Mouse (Mus musculus) frontal cortex, adult 2 months (tissue): ENCODE measurements around the gene Me3. TPM values are rescaled to one million over a fixed set of nuclear protein-coding genes. Genes with fewer than 3 reads are reported as not detected.

Source experiments
- DNase-seq, 2 experiments: peaks; one replicate each; pipeline ENCODE4 v3.0.0; 2022; ENCODE audit warnings: low spot score in 1 of 2; ENCODE audit errors: extremely low spot score in 1 of 2
- polyA plus RNA-seq: library from polyadenylated mRNA; depleted of rRNA; stranded (reverse); fragments of >200 nt; gene quantifications from 2 replicates; pipeline ENCODE4 v1.2.3, GENCODE M21; 2012

The Me3 gene
- polyA plus RNA-seq, 1 experiment, result 110 TPM

DNA sequence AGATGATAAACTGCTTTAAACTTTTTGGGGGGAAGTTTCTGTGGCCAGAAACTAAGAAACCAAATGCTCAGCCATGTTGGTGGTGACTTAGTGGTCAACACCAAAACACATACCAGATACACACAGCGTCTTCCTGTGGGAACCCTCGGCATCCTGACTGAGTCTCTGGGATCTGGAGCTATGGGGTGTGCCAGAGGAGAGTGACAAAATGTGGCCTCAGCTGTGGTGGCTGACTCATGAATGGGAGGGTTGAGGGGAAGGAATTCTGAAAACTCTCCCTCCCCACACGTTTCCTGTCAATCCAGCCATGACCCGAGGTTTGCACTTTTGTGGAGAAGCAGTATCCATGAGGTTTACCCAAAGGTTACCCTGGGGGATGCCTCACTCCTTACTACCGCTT is 32.0 kb downstream of the Me3 start:
- no peak for DNase-seq

DNA sequence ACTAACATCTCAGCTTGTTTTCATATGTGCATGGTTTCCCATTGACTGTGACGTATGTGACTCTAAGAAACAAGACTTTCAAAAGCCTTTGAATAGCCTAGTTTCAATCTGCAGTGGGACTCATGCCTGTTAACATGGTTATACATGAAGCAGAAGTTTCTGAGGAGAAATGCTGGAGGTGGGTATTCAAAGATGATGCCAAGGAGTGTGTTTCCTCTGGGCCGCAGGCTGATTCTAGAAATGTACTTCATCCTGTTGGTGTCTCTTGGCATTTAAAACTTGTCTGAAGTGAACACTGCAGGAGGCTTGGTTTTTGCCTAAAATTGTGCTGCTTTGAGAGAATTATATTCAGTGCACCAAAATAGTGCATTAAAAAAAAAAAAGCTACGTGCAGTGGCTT is 34.2 kb downstream of the Me3 start:
- DNase-seq, result peak; percentile 26 to 58

DNA sequence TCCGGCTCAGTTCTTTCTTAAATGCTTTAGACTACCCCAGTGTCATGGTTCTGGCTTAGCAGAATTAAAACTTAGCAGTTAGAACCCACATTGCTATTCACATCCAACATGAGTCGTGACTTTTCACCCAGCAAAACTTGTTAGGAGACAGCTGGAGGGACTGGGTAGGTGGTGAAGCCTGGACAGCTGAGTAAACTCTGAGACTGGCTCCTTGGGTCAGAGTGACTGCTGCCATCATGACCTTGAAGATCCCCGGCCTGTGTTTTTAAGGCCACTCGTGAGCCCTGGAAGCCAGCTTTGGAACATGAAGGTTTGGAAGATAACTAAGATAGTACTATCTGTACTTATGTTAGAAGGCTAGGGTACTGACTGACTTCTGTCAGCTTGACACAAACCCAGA is 35.4 kb downstream of the Me3 start:
- DNase-seq, result no peak

DNA sequence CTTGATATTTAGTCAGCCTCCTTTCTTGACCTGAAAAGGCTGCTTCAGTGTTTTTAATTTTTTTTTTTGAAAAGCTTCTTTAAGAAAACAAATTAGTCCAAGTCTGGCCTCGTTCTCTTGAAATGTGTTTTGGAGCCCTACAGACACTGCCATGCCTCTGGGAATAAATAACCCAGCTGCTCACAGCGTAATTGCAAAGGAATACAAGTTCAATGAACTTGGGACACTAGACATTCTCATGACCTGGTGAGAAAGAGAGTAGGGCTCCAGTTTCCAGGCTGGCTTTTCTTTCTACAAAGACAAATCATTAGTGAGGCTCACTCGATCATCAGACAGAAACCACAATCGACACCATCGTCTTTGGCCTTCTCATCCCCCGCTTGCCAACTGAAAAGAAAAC is 37.3 kb downstream of the Me3 start:
- no peak for DNase-seq

DNA sequence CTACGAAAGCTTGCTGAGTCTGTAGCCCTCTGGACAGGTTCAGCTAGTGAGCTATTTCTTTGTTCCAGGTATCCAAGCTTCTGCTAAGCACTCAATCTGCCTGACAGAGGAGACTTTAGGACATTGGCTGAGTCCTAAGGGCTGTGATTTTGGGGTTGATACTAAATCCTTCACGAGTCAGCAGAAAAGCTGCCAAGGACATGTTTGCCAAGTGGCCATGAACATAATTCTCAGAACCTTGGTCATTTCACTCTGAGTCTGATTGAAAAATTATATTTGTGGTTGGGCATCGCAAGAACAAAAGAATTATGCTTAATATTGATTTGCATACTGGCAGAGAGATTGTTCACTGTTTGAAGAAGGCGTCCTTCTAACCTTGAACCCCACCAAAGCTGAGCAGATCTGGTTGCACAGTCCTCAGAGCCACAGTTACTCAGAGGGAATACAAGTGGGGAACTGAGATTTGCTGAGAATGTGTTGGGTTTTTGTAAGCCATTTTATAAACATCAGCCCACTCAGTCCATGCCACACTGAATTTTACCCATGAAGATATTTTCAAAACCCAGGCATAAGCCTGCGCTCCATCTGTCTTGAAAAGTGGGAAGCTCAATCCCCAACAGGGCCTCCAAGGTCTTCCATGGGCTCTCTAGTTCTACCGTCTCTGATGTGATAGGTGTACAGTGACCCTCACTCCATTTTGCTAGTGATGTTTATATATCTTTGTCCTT is 39.1 kb downstream of the Me3 start:
- DNase-seq, result peak in 1 of 2 experiments; percentile 61

DNA sequence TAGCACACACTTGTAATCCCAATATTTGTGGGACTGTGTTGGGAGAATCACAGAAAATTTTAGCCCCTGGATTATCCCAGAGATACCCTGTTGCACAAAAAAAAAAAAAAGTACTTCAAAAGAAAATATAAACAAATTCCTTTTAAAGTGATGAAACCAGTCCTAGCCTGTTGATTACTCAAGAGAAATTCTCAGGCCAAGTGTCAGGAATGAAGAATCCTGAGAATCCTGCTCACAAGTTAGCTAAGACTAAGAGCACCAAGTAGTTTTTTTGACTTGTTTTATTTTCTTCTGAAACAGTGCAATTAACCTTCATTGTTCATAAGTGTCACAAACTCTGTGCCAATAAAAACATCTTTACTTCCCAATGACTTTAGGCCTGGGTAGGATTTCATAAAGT is 44.0 kb downstream of the Me3 start:
- no peak for DNase-seq

DNA sequence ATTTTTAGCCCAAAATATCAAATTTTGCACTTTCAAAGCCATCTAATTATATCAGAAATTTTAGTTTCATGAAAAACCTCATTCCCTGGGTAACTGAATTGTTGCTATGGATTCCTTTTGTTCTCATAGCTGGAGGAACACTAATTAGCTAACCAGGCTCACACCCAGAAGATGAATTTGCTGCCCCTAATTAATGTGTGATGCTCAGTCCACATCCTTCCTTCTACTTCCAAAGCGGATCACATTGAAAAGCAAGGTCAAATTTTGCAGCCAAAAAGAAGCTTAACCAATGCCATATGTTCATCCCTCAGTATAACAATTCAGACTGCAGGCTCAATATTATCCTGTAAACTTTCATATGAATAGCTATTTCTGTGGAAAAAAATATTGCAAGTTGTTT is 45.7 kb downstream of the Me3 start:
- no peak for DNase-seq

DNA sequence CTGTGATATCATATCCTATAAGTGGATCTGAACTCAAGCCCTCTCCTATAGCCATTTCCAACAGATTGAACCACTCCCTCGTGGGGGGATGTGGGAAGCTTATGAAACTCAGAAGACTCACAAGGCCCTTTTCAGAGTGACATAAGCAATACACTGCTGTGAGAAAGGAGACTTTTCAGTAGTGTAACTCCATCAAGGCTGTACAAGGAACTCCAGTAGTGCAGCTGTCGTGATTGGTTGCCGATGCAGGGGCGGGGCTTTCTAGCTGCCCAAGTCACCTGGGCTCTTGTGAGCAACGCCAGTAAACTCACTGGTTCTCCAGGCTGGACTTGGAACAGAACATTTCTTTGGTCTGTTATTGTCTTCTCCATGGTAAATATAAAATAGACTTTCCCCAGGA is 46.5 kb downstream of the Me3 start:
- DNase-seq, result no peak

DNA sequence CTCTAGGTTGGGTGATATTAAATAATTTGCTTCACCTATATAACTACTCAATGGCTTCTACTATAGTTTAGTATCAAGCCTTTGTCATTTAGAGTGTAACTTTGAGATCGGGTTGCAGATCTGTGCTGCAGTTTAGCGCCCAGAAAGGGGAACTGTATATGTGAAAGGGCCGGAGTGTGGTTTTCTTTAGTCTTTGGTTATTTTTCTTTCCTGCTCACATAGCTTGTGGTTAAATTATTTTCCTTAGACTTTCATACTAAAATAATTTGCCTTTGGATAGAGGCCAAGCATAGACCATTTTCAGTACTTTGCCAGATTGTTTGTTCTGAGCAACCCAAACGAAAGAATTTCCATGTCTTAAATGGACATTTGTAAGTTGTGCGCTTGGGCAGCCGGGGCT is 46.9 kb downstream of the Me3 start:
- no peak for DNase-seq

DNA sequence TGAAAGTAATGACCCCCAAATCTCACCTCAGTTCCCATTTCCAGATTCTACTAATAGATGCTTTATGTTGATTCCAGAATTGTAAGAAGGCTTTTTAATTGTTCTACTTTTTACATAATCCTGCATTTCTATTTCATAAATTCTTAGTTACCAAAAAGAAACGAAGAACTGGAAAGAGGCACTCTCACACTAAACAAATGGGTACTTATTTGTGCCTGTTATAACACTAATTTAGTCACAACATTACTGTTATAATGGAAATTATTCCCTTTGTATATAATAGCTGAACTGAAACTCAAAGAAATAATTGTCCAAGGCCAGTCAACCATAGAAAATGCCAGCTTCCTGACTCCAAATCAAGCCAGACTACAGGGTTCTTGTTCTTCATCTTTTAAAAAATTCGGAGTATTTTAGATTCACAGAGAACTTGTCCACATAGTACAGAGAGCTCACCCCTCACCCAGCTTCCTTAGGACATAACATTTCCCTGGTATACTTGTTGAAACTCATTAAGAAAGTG is 47.5 kb downstream of the Me3 start:
- no peak for DNase-seq

DNA sequence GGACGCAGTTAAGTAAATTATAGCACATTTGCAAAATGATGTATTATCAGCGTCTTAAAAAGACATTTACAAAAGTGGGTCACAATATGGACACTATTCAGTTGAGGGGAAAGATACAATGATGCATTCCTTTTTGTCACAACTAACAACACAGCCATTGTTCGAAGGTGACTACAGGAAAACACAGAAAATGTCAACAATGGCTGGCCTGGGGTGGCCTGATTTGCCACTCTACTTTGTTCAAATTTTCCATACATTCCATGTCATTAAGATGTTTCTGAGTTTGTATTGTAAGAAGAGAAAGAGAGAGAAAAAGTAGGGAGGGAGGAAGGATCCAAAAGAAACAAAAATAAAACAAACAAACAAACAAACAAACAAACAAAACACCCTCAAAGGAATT is 48.7 kb downstream of the Me3 start:
- no peak for DNase-seq

DNA sequence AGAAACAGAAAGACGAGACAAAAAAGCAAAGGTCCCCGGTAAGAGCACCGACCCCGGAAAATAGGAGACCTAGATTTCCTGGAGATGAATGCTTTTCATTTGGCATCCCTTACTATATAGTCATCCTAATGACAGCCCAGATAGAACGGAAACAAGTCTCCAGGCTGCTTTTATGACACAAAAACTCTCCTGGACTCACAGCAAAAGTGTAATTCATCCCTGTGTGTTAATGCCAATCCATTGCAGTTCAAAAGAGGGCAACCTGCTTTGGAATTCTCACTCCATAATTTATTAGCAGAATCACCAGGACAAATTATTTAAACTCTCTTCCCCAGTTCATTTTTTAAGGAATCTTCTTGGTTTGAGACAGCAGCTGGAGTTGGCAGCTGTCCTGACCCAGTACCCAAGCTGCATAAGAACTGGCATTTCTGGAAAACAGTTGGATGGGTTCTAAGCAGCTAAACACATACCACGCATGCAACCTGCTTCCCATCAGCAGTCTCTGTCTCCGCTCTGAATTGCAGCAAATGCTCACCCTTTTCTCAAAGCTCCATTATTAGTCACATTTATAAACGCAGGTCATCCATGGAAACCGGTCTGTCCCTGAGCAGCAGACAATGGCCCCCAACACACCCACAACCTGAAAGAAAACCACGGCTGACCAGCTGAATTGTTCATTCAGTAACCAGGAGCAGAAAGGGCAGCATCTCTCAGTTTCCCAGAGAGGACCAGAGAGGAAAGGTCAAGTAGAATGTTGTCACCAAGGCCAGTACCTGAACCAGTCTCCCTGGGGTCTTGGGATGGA is 49.7 kb downstream of the Me3 start:
- peak in 1 of 2 experiments; percentile 55 for DNase-seq

DNA sequence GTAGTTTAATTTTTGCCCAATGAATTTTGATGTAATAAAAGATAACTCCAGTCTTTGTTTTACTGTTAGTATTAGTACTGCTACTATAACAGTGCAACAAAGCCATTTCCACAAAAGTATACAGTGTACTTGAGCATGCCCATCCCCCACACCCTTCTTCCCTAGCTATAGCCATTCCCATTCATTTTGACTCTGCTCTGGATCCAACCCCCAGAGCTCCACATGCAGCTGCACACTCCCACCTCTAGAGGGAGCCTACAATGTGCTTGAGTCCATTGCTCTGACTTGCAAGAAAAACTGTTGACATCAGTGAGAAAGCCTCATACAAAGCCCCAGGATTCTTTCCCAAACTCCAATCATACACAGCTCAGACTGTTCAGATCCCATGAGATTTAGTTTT is 66.0 kb downstream of the Me3 start:
- DNase-seq, result peak in 1 of 2 experiments; percentile 26

DNA sequence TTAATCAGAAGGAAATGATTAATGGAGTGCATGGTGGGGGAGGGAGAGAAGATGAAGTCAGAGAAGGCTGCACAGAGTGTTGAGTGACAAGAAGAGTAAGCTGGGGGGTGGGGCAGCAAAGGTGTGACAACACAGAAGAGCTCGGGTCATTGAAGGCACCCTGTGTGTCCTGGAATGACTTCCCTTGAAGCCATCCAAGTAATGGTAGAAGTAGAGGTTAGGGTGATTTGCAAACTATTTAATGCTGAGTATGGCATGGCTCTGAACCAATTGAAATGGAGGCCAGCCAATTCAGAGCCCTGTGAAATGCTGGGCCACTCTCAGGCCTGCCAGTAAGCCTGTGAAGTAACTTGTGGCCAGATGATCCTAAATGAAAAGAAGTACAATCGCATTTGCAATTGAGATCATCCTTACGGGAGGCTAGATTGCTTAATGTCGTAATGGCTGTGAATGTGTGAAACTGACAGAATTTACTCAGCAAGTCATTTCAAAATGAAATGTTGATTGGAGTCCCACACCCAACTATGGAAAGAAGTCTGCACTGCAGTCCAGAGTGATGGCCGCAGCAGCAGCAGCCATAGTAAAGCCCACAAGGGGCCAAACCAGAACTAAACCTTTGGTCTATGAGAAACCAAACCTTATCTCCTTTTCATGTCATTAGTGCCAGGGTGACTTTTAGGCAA is 67.6 kb downstream of the Me3 start:
- DNase-seq, result no peak

DNA sequence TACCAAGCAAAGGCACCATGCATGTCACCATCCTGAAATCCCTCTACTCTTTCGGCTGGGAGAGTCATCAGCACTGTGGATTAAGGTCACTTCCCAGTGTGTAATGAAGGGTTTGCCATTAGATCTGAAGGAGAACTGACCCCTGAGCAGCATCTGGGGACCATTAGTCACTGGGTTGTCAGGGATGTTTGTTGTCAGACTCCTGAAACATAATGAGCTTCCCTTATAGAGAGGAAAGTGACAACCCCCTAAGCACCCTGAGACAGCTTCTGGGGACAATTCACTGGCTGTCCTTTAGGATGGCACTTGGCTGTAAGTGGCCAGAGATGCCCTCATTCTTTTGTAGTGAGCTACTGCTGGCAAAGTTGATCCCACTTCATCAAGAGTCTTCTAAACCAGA is 68.3 kb downstream of the Me3 start:
- DNase-seq, result no peak

DNA sequence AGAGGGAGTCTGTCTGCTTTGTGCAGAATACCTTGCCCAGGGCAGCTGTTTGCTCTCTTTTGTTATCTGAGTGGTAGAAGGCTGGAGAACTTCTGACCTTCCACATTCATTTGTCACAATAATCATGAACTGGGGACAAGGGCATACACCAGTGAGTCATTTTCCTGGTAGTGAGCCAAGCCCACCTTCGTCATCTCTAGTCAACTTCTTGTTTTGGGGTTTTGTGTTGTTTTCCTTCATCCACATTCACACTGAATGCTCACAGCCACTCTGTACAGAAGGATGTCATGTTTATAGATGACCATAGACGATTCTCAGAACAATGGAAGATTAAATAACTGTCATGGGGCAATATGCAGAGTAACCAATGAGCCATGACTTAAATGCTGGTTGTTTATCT is 78.6 kb downstream of the Me3 start:
- DNase-seq, result no peak

DNA sequence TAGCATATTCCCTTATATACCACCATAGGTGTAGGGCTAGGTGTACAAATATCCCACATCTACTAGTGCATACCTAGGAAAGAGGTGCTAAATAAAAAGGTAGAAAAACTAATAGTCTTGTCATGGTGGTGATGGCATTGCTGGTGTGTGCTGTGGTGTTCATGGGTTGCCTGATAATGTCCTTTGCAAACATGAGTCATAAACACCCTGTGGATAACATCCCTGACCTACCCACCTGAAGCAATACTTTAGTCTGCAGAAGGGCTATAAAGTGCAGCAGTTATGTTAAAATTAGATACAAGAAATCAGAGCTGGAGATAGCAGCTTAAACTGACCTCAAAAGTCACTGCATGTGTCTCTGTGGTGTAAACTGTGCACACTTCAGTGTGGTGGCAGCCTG is 80.9 kb downstream of the Me3 start:
- no peak for DNase-seq

DNA sequence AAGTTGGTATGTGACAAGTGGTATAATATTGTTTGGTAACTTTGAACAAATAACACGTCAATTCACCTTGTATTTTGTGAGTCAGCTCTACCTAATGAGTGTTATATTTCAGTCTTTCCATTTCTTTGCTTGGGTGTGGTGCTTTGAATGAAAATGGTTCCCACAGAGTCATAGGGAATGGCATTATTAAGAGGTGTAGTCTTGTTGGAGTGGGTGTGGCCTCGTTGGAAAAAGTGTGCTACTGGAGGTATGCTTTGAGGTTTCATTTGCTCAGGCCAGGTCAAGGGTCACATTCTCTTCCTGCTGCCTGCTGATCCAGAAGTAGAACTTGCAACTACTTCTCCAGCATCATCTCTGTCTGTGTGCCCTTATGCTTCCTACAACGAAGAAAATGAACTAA is 84.0 kb downstream of the Me3 start:
- no peak for DNase-seq

DNA sequence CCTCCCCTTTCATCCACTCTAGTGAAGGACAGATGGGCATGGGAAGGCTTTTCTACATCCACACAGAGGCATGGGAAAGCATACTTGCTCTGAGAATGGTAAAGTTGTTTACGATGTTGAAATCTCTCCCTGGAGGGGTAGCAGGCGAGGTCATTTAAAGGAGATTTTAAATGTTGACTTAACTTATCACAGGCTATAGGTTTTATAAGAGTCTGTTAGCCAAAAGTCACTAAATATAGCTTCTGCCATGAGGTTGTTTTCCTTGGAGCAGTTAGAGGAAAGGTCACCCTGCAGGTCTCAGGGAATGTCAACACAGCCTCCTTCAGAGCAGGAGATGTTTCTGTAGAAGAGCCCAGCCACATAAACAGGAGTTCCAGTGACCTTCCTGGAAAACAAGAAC is 85.3 kb downstream of the Me3 start:
- DNase-seq, result no peak

DNA sequence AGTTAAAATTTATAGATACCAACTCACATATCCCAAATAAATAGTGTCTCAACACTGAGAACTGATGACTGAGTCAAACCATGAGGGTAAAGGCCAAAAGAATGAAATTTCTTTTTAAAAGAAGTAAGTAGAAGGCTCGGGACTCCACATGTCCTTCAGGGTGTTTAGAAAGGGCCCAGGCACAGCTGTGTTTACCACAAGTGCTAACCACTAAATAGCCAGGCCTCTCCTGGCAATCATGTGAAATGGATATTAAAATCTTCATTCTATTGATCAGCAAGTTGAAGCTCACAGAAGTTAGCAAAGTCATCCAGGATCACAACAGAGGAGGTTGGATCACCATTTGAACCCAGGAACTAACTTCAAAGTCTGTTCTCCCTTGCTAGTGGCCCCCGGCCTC is 86.1 kb downstream of the Me3 start:
- DNase-seq, result no peak

DNA sequence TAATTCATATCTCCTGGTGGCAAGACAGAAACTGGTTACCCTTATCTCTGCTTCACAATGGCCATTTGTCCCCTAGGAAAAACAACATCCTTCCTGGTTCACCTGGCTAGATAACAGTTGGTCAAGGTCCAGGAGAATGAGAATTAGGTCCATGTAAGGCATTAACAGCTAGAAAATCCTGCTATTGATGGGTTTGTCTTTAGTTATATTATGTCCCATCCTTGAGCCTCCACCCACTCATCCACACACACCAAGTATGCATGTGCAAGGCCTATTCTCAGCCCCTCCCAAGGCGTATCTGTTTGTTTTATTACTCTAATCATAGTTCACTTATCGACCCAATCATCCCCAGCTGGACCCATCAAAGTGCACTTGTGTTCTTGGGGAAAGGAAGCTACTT is 88.1 kb downstream of the Me3 start:
- DNase-seq, result no peak

DNA sequence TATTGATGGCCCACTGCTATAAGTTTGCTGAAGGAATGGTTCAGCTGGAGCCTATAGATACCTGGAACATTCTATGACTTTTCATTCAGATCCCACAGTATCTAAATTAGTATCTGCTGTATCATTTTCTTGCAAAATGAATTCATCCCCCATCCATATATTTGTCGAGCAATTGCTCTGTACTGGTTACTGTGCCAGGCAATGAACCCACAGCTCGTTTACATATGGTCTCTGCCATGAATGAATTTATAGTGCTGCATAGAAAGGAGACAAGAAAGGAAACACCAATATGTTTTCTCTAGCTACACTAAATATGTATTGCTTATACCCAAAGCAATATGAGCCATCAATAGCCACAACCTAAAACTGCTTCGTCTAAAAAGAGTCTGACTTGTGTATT is 94.5 kb downstream of the Me3 start:
- DNase-seq, result no peak
